Mouse (Mus musculus) cerebellum, postnatal 4 days (tissue): ENCODE results near the gene Bag1.
"Not testable (repeated sequence)": the region's sequence is repeated elsewhere in the genome, so short reads cannot be mapped to it uniquely, and the experiment has no call there.

Source experiments
- DNase-seq, 2 experiments: peaks; one replicate each; pipeline ENCODE4 v3.0.0; 2022; ENCODE audit warnings: low spot score in 2 of 2, mixed read lengths in 1 of 2

Gene Bag1

GRCm38 (mm10) chr4:40936175-40936839 lies 11.8 kb downstream of the Bag1 start:
- DNase-seq: peak; percentile 38 to 61

GRCm38 (mm10) chr4:40934369-40934768 lies 13.7 kb downstream of the Bag1 start:
- DNase-seq: not testable (repeated sequence)

- no peak for DNase-seq
Observed at GRCm38 (mm10) chr4:40933694-40934093, 14.4 kb downstream of the Bag1 start.

- no peak for DNase-seq
Observed at GRCm38 (mm10) chr4:40929046-40929445, 19.0 kb downstream of the Bag1 start.

- DNase-seq: no peak
Observed at GRCm38 (mm10) chr4:40925568-40925967, 22.5 kb downstream of the Bag1 start.

GRCm38 (mm10) chr4:40923087-40923651 lies 24.9 kb downstream of the Bag1 start:
- DNase-seq: no peak

GRCm38 (mm10) chr4:40921288-40921687 lies 26.8 kb downstream of the Bag1 start:
- no peak for DNase-seq

- DNase-seq: no peak
Observed at GRCm38 (mm10) chr4:40920576-40920975, 27.5 kb downstream of the Bag1 start.

GRCm38 (mm10) chr4:40919785-40920184 lies 28.3 kb downstream of the Bag1 start, which contains the start of gene Spink4:
Gene Spink4 (plus strand): TSS chr4:40920052.
- DNase-seq: no peak

- DNase-seq: no peak
Observed at GRCm38 (mm10) chr4:40916592-40917155, 31.4 kb downstream of the Bag1 start.

GRCm38 (mm10) chr4:40915947-40916346 lies 32.1 kb downstream of the Bag1 start:
- no peak for DNase-seq

GRCm38 (mm10) chr4:40914287-40914867 lies 33.7 kb downstream of the Bag1 start:
- no peak for DNase-seq

- peak in 1 of 2 experiments; percentile 20 for DNase-seq
Observed at GRCm38 (mm10) chr4:40908261-40908969, 39.7 kb downstream of the Bag1 start.

- DNase-seq: no peak
Observed at GRCm38 (mm10) chr4:40906298-40906697, 41.8 kb downstream of the Bag1 start.

GRCm38 (mm10) chr4:40900612-40901011 lies 47.5 kb downstream of the Bag1 start:
- DNase-seq: no peak

- DNase-seq: no peak
Observed at GRCm38 (mm10) chr4:40900071-40900470, 48.0 kb downstream of the Bag1 start.

GRCm38 (mm10) chr4:40899264-40899663 lies 48.8 kb downstream of the Bag1 start:
- no peak for DNase-seq

- no peak for DNase-seq
Observed at GRCm38 (mm10) chr4:40898476-40899044, 49.5 kb downstream of the Bag1 start.

- DNase-seq: no peak
Observed at GRCm38 (mm10) chr4:40895646-40896045, 52.4 kb downstream of the Bag1 start.

GRCm38 (mm10) chr4:40895118-40895517 lies 53.0 kb downstream of the Bag1 start:
- DNase-seq: no peak

GRCm38 (mm10) chr4:40891206-40891605 lies 56.9 kb downstream of the Bag1 start:
- no peak for DNase-seq

GRCm38 (mm10) chr4:40889983-40890382 lies 58.1 kb downstream of the Bag1 start:
- DNase-seq: no peak
